Mouse (Mus musculus) liver, embryonic 15.5 days (tissue): ENCODE measurements at regions not wholly inside any gene's neighbourhood (a gene's known extent, or its start where the extent isn't known, plus 50 kb on each side); places are given as distances from the start of the nearest gene placed in this dataset.
A peak's percentile ranks its signal among the peaks of the same experiment; 100 is the strongest.

Source experiments
- ATAC-seq: fragments of 200-750 bp; cut with Nextera tagmentation; 2 replicates; pipeline ENCODE4 v1.8.0; 2017; ENCODE audit warnings: moderate number of reproducible peaks, mild to moderate bottlenecking, moderate library complexity; ENCODE audit not compliant: insufficient read depth
- H3K27ac ChIP-seq: fragments of 300-500 bp; sonication (generic); replicated peaks from 2 replicates; pipeline ENCODE4 v1.5.1; 2015; ENCODE audit warnings: mild to moderate bottlenecking, inconsistent platforms
- H3K27me3 ChIP-seq: fragments of 300-500 bp; sonication (generic); 2 replicates; pipeline ENCODE4 v1.6.1; 2015; ENCODE audit warnings: mild to moderate bottlenecking, inconsistent platforms
- H3K36me3 ChIP-seq: fragments of 300-500 bp; sonication (generic); replicated peaks from 2 replicates; pipeline ENCODE4 v1.6.1; 2015; ENCODE audit warnings: moderate library complexity, mild to moderate bottlenecking, inconsistent platforms
- H3K4me1 ChIP-seq: fragments of 300-500 bp; sonication (generic); replicated peaks from 2 replicates; pipeline ENCODE4 v1.6.1; 2015; ENCODE audit warnings: inconsistent platforms
- H3K4me2 ChIP-seq: fragments of 300-500 bp; sonication (generic); 2 replicates; pipeline ENCODE4 v1.6.1; 2015; ENCODE audit warnings: moderate library complexity, mild to moderate bottlenecking, inconsistent platforms
- H3K4me3 ChIP-seq: fragments of 300-500 bp; sonication (generic); replicated peaks from 2 replicates; pipeline ENCODE4 v1.5.1; 2015; ENCODE audit warnings: mild to moderate bottlenecking, inconsistent platforms
- H3K9ac ChIP-seq: fragments of 300-500 bp; sonication (generic); 2 replicates; pipeline ENCODE4 v1.6.1; 2015; ENCODE audit warnings: moderate library complexity, mild to moderate bottlenecking, inconsistent platforms
- H3K9me3 ChIP-seq: fragments of 300-500 bp; sonication (generic); replicated peaks from 2 replicates; pipeline ENCODE4 v1.6.1; 2016; ENCODE audit warnings: inconsistent platforms
- WGBS: fragments of 180-500 bp; shearing (Covaris S2); methylation state at CpG from one replicate; pipeline ENCODE4 v1.1.7; 2015; ENCODE audit warnings: mixed read lengths; ENCODE audit not compliant: insufficient replicate concordance; 5-methylcytosine and 5-hydroxymethylcytosine counted together

GRCm38 (mm10) chr12:29290591-29291351 is 237.4 kb upstream of the Myt1l start:
- Histone ChIP-seq H3K9me3 (no peaks in the 10 kb centered on the region), H3K4me3 (peak overlapping the region; percentile 39), H3K4me1 (no peaks in the 10 kb centered on the region), H3K9ac (no peak overlapping the region), H3K36me3 (no peaks in the 10 kb centered on the region), H3K4me2 (peak overlapping the region; percentile 60), H3K27me3 (no peaks in the 10 kb centered on the region), H3K27ac (no peak overlapping the region)
- ATAC-seq: peak; percentile 97
- 16% methylated on average over 23 of the region's 23 CpGs for WGBS

- H3K9ac ChIP-seq: no peak overlapping the region
- H3K27ac ChIP-seq: no peak overlapping the region
- no peaks in the 10 kb centered on the region for H3K9me3 ChIP-seq
- no peaks in the 10 kb centered on the region for H3K36me3 ChIP-seq
- no peaks in the 10 kb centered on the region for H3K27me3 ChIP-seq
- WGBS: 53% methylated on average over 5 of the region's 5 CpGs
- no peak overlapping the region for H3K4me3 ChIP-seq
- H3K4me1 ChIP-seq: no peaks in the 10 kb centered on the region
- no peak for ATAC-seq
- H3K4me2 ChIP-seq: no peak overlapping the region
Measured at GRCm38 (mm10) chr12:29297984-29298383, 230.2 kb upstream of the Myt1l start.

GRCm38 (mm10) chr12:29315636-29316035 is 212.5 kb upstream of the Myt1l start:
- Histone ChIP-seq H3K36me3 (no peaks in the 10 kb centered on the region), H3K9ac (no peak overlapping the region), H3K4me3 (no peak overlapping the region), H3K27me3 (no peaks in the 10 kb centered on the region), H3K4me2 (no peak overlapping the region), H3K4me1 (no peaks in the 10 kb centered on the region), H3K27ac (no peak overlapping the region), H3K9me3 (no peaks in the 10 kb centered on the region)
- no peak for ATAC-seq
- 35% methylated on average over 1 of the region's 1 CpGs for WGBS

- H3K4me2 ChIP-seq: no peak overlapping the region
- no peaks in the 10 kb centered on the region for H3K9me3 ChIP-seq
- H3K4me3 ChIP-seq: no peak overlapping the region
- H3K4me1 ChIP-seq: no peaks in the 10 kb centered on the region
- H3K36me3 ChIP-seq: no peaks in the 10 kb centered on the region
- no peak overlapping the region for H3K9ac ChIP-seq
- 27% methylated on average over 2 of the region's 2 CpGs for WGBS
- ATAC-seq: no peak
- no peaks in the 10 kb centered on the region for H3K27me3 ChIP-seq
- no peak overlapping the region for H3K27ac ChIP-seq
Measured at GRCm38 (mm10) chr12:29321468-29321867, 206.7 kb upstream of the Myt1l start.

GRCm38 (mm10) chr12:29323534-29323933 is 204.7 kb upstream of the Myt1l start:
- H3K4me2 ChIP-seq: no peak overlapping the region
- H3K4me3 ChIP-seq: no peak overlapping the region
- 20% methylated on average over 3 of the region's 3 CpGs for WGBS
- no peaks in the 10 kb centered on the region for H3K27me3 ChIP-seq
- H3K9me3 ChIP-seq: no peaks in the 10 kb centered on the region
- no peak for ATAC-seq
- H3K4me1 ChIP-seq: no peaks in the 10 kb centered on the region
- no peaks in the 10 kb centered on the region for H3K36me3 ChIP-seq
- H3K9ac ChIP-seq: no peak overlapping the region
- H3K27ac ChIP-seq: no peak overlapping the region

GRCm38 (mm10) chr12:29335839-29336469 is 192.2 kb upstream of the Myt1l start:
- Histone ChIP-seq H3K4me1 (no peaks in the 10 kb centered on the region), H3K9ac (no peak overlapping the region), H3K36me3 (no peaks in the 10 kb centered on the region), H3K4me3 (no peak overlapping the region), H3K4me2 (no peak overlapping the region), H3K9me3 (no peaks in the 10 kb centered on the region), H3K27me3 (no peaks in the 10 kb centered on the region), H3K27ac (no peak overlapping the region)
- 48% methylated on average over 3 of the region's 3 CpGs for WGBS
- ATAC-seq: no peak

- WGBS: 66% methylated on average over 2 of the region's 2 CpGs
- no peak for ATAC-seq
- H3K4me2 ChIP-seq: no peak overlapping the region
- no peak overlapping the region for H3K4me3 ChIP-seq
- H3K36me3 ChIP-seq: no peaks in the 10 kb centered on the region
- H3K9ac ChIP-seq: no peak overlapping the region
- no peaks in the 10 kb centered on the region for H3K4me1 ChIP-seq
- H3K27ac ChIP-seq: no peak overlapping the region
- H3K27me3 ChIP-seq: no peaks in the 10 kb centered on the region
- no peaks in the 10 kb centered on the region for H3K9me3 ChIP-seq
Measured at GRCm38 (mm10) chr12:29337336-29337735, 190.8 kb upstream of the Myt1l start.

- no peak for ATAC-seq
- no peak overlapping the region for H3K4me2 ChIP-seq
- H3K9ac ChIP-seq: no peak overlapping the region
- H3K36me3 ChIP-seq: no peaks in the 10 kb centered on the region
- WGBS: 46% methylated on average over 7 of the region's 7 CpGs
- H3K9me3 ChIP-seq: no peaks in the 10 kb centered on the region
- H3K27ac ChIP-seq: no peak overlapping the region
- no peaks in the 10 kb centered on the region for H3K4me1 ChIP-seq
- no peaks in the 10 kb centered on the region for H3K27me3 ChIP-seq
- H3K4me3 ChIP-seq: no peak overlapping the region
Measured at GRCm38 (mm10) chr12:29341388-29341995, 186.7 kb upstream of the Myt1l start.

- H3K4me1 ChIP-seq: no peaks in the 10 kb centered on the region
- H3K4me2 ChIP-seq: no peak overlapping the region
- H3K27ac ChIP-seq: no peak overlapping the region
- H3K4me3 ChIP-seq: no peak overlapping the region
- no peaks in the 10 kb centered on the region for H3K27me3 ChIP-seq
- 67% methylated on average over 12 of the region's 12 CpGs for WGBS
- no peaks in the 10 kb centered on the region for H3K36me3 ChIP-seq
- ATAC-seq: no peak
- no peak overlapping the region for H3K9ac ChIP-seq
- no peaks in the 10 kb centered on the region for H3K9me3 ChIP-seq
Measured at GRCm38 (mm10) chr12:29343147-29343852, 184.9 kb upstream of the Myt1l start.

GRCm38 (mm10) chr12:29348698-29349097 is 179.5 kb upstream of the Myt1l start:
- 56% methylated on average over 2 of the region's 2 CpGs for WGBS
- H3K36me3 ChIP-seq: no peaks in the 10 kb centered on the region
- no peaks in the 10 kb centered on the region for H3K27me3 ChIP-seq
- H3K4me1 ChIP-seq: no peaks in the 10 kb centered on the region
- no peak overlapping the region for H3K9ac ChIP-seq
- H3K4me2 ChIP-seq: no peak overlapping the region
- H3K27ac ChIP-seq: no peak overlapping the region
- H3K4me3 ChIP-seq: no peak overlapping the region
- H3K9me3 ChIP-seq: no peaks in the 10 kb centered on the region
- ATAC-seq: no peak
